Mouse (Mus musculus) midbrain, embryonic 15.5 days (tissue): ENCODE data around the gene Wdr1. TPM values are rescaled to one million over a fixed set of nuclear protein-coding genes. Genes with fewer than 3 reads are reported as not detected.

Experiments
- polyA plus RNA-seq: library from polyadenylated mRNA; unstranded; fragments of >200 nt; fragmentation: Nextera tagmentation; extraction: Ambion mirVana; gene quantifications from 2 replicates; pipeline ENCODE4 v1.2.1, GENCODE M21; 2015

Gene Wdr1
- polyA plus RNA-seq, 1 experiment from 2014 or later = 210 TPM

Other genes starting within 250 kb of the Wdr1 start
- 0.66 and 0.76 TPM in 2 replicates for gene Drd5, start 243.9 kb downstream of the Wdr1 start, polyA plus RNA-seq
- gene Slc2a9, start 60.1 kb downstream of the Wdr1 start, polyA plus RNA-seq = 0.26 and 0.40 TPM in 2 replicates
- 38.3 and 39.8 TPM in 2 replicates for gene Zfp518b, start 121.6 kb upstream of the Wdr1 start, polyA plus RNA-seq